Mouse (Mus musculus) stomach, postnatal 0 days (tissue): Measurements from ENCODE around the gene Rfc1. TPM values are rescaled to one million over a fixed set of nuclear protein-coding genes. Genes with fewer than 3 reads are reported as not detected.

ENCODE experiments used
- ATAC-seq: fragments of 200-750 bp; cut with Nextera tagmentation; 2 replicates; pipeline ENCODE4 v1.8.0; 2017; ENCODE audit not compliant: low FRiP score, low TSS enrichment
- DNase-seq: peaks from one replicate; pipeline ENCODE4 v3.0.0-alpha.2; 2016; ENCODE audit warnings: low spot score
- H3K27ac ChIP-seq: fragments of 300-500 bp; sonication (generic); replicated peaks from 2 replicates; pipeline ENCODE4 v1.5.1; 2014; ENCODE audit warnings: mild to moderate bottlenecking, control low read depth
- H3K27me3 ChIP-seq: fragments of 300-500 bp; sonication (generic); 2 replicates; pipeline ENCODE4 v1.6.1; 2014; ENCODE audit warnings: low read length; ENCODE audit not compliant: control insufficient read depth, insufficient read depth
- H3K36me3 ChIP-seq: fragments of 300-500 bp; sonication (generic); 2 replicates; pipeline ENCODE4 v1.6.1; 2014; ENCODE audit warnings: low read length, mixed read lengths; ENCODE audit not compliant: control insufficient read depth, insufficient read depth
- H3K4me1 ChIP-seq: fragments of 300-500 bp; sonication (generic); replicated peaks from 2 replicates; pipeline ENCODE4 v1.6.1; 2014; ENCODE audit warnings: antibody characterized with exemption; ENCODE audit not compliant: control insufficient read depth, insufficient read depth
- H3K4me2 ChIP-seq: fragments of 300-500 bp; sonication (generic); replicated peaks from 2 replicates; pipeline ENCODE4 v1.6.1; 2014; ENCODE audit warnings: low read depth, mild to moderate bottlenecking, control low read depth, moderate library complexity
- H3K4me3 ChIP-seq: fragments of 300-500 bp; sonication (generic); 2 replicates; pipeline ENCODE4 v1.5.1; 2014; ENCODE audit warnings: low read depth, low read length, control low read depth
- H3K9ac ChIP-seq: fragments of 300-500 bp; sonication (generic); 2 replicates; pipeline ENCODE4 v1.6.1; 2014; ENCODE audit warnings: mild to moderate bottlenecking, low read length, control low read depth, mixed read lengths
- H3K9me3 ChIP-seq: fragments of 300-500 bp; sonication (generic); 2 replicates; pipeline ENCODE4 v1.6.1; 2016; ENCODE audit warnings: low read length; ENCODE audit not compliant: control insufficient read depth
- CTCF ChIP-seq: IDR thresholded peaks from 2 replicates; pipeline ENCODE4 v1.5.1; 2016; ENCODE audit warnings: antibody characterized with exemption, low read depth, mild to moderate bottlenecking, moderate library complexity
- EP300 ChIP-seq: optimal IDR thresholded peaks from 2 replicates; pipeline ENCODE3; 2016; ENCODE audit warnings: antibody characterized with exemption
- WGBS: fragments of 180-500 bp; shearing (Covaris S2); extraction: QIAGEN DNeasy Blood & Tissue Kit; methylation state at CpG from one replicate; pipeline ENCODE4 v1.1.7; 2014; 5-methylcytosine and 5-hydroxymethylcytosine counted together
- polyA plus RNA-seq: library from polyadenylated mRNA; unstranded; fragments of >200 nt; fragmentation: Nextera tagmentation; extraction: Ambion mirVana; gene quantifications from 2 replicates; pipeline ENCODE4 v1.2.1, GENCODE M21; 2015

Gene Rfc1
- polyA plus RNA-seq: 32.5 and 43.7 TPM in 2 replicates

DNA sequence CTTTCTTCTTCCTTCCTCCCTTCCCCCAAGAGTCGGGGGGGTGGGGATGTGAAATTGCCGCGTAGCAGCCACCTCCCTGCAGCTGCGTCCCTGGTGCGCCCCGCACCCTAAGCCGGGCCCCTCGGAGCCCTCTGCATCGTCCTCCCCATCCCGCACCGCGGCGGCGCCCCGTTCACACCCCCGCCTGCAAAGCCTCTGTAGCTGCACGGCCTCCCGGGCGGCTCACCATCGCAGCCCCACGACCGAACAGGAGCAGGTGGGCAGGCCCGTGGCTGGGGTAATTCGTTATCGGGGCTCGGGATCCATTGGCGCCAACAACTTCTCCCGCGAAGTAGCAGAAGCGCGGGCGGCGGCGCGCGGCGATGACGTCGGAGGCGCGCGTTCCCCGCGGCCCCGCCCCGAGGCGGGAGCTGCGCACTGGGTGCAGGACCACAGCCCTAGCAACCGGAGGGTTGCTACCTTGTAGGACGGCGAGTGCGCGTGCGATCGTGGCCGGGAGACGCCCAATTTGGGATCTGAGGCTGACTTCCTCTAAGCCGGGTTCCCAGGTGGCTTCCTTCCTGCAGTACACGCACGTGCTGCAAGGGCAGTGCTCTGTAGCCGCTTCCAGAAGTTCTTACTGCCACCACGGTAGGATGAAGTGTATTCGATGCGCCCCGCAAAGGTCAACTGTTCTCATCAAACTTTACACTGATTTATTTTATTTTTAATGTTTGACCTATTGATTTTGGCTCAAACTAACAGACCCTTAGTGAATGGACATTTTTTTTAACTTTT, at the start of gene Rfc1:
Rfc1 (minus strand) TSS at position 373 of the 777 bp plus-strand sequence.
- peak within 1 kb of the TSS; percentile 92 for H3K9ac ChIP-seq
- H3K36me3 ChIP-seq: no peaks in the 10 kb centered on the region
- DNase-seq: peak; percentile 90
- H3K4me3 ChIP-seq: peak within 1 kb of the TSS; percentile 98
- peak within 1 kb of the TSS; percentile 81 for H3K27ac ChIP-seq
- no peaks in the 10 kb centered on the region for H3K4me1 ChIP-seq
- peak; percentile 97 for ATAC-seq
- peak within 1 kb of the TSS; percentile 80 for H3K4me2 ChIP-seq
- TF ChIP-seq CTCF: no peak
- no peak for TF ChIP-seq EP300
- no peaks in the 10 kb centered on the region for H3K9me3 ChIP-seq
- WGBS: under 1% methylated on average over 65 of the region's 65 CpGs
- no peaks in the 10 kb centered on the region for H3K27me3 ChIP-seq

- no peak overlapping the region for H3K4me3 ChIP-seq
- DNase-seq (no peak), ATAC-seq (no peak)
- no peaks in the 10 kb centered on the region for H3K27me3 ChIP-seq
- no peaks in the 10 kb centered on the region for H3K9me3 ChIP-seq
- no peak overlapping the region for H3K4me2 ChIP-seq
- no peaks in the 10 kb centered on the region for H3K36me3 ChIP-seq
- no peak overlapping the region for H3K9ac ChIP-seq
- 81% methylated on average over 7 of the region's 7 CpGs for WGBS
- TF ChIP-seq EP300 (no peak), CTCF (no peak)
- no peaks in the 10 kb centered on the region for H3K4me1 ChIP-seq
- H3K27ac ChIP-seq: no peak overlapping the region
Measured at GRCm38 (mm10) chr5:65374746-65375145, 39.3 kb upstream of the Rfc1 start.

DNA sequence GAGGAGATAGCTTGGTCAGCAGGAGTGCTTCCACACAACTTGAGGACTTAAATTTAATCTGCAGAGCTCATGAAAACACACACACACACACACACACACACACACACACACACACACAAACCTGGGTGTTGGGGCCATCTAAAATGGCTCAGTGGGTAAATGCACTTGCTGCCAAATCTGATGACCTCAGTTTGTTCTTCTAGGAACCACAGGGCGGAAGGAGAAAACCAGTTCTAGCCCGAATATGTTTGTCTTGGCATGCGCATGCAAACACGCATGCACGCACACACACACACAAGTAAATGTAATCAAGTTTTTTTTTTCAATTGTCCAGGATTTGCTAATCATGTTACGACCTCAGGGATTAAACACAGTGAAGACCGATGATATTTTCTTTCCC, 36.1 kb upstream of the Rfc1 start:
- Histone ChIP-seq H3K36me3 (no peaks in the 10 kb centered on the region), H3K9ac (no peak overlapping the region), H3K4me3 (no peak overlapping the region), H3K4me1 (no peaks in the 10 kb centered on the region), H3K27ac (no peak overlapping the region), H3K9me3 (no peaks in the 10 kb centered on the region), H3K4me2 (no peak overlapping the region), H3K27me3 (no peaks in the 10 kb centered on the region)
- DNase-seq: peak; percentile 44
- 85% methylated on average over 7 of the region's 7 CpGs for WGBS
- peak; percentile 64; the same call in 1 of the 2 replicates for ATAC-seq
- TF ChIP-seq CTCF (no peak), EP300 (no peak)

GRCm38 (mm10) chr5:65367837-65368236, 32.4 kb upstream of the Rfc1 start:
- Histone ChIP-seq H3K27me3 (no peaks in the 10 kb centered on the region), H3K4me1 (no peaks in the 10 kb centered on the region), H3K27ac (no peak overlapping the region), H3K4me3 (no peak overlapping the region), H3K9me3 (no peaks in the 10 kb centered on the region), H3K36me3 (no peaks in the 10 kb centered on the region), H3K4me2 (no peak overlapping the region), H3K9ac (no peak overlapping the region)
- ATAC-seq (no peak), DNase-seq (no peak)
- 58% methylated on average over 11 of the region's 11 CpGs for WGBS
- no peak for TF ChIP-seq CTCF
- no peak for TF ChIP-seq EP300

DNA sequence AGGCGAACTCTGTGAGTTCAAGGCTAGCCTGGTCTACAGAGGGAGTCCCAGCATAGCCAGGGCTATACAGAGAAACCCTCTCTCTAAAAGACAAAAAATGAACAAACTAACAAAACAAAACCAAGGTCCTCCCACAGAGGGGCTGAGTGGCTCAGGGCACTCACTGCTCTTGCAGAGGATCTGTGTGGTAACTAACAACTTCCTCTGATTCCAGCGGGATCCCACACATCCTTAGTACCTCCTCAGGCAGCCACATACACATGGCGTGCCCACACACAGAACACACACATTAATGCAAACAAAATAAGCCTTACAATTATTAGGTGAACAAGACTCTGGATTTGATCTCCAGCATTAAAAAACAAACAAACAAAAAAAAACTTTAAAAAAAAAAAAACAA, 22.3 kb upstream of the Rfc1 start:
- no peak overlapping the region for H3K27ac ChIP-seq
- no peak overlapping the region for H3K4me2 ChIP-seq
- no peaks in the 10 kb centered on the region for H3K4me1 ChIP-seq
- no peaks in the 10 kb centered on the region for H3K36me3 ChIP-seq
- H3K27me3 ChIP-seq: no peaks in the 10 kb centered on the region
- H3K9me3 ChIP-seq: no peaks in the 10 kb centered on the region
- no peak for TF ChIP-seq EP300
- TF ChIP-seq CTCF: no peak
- no peak for ATAC-seq
- no peak overlapping the region for H3K9ac ChIP-seq
- DNase-seq: no peak
- H3K4me3 ChIP-seq: no peak overlapping the region
- 78% methylated on average over 3 of the region's 3 CpGs for WGBS

DNA sequence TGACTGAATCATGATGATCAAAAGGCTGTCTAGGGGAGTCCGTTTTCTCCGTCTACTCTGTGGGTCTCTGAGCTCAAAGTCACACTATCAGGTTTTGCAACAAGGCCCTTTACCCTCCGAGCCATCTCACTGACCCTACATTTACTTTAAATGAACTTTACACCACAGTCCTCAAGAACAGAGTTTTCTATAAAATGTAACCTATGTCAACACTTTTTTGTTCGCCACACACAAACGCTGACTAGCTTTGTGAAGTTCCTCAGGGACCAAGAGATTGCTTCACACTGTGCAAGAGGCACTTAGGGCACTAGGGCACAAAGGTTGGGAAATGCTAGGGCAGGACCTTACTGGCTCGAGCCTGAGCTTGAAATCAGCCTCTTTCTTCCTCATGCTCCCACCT, 21.4 kb upstream of the Rfc1 start:
- Histone ChIP-seq H3K27me3 (no peaks in the 10 kb centered on the region), H3K27ac (no peak overlapping the region), H3K4me2 (no peak overlapping the region), H3K9ac (no peak overlapping the region), H3K36me3 (no peaks in the 10 kb centered on the region), H3K9me3 (no peaks in the 10 kb centered on the region), H3K4me3 (no peak overlapping the region), H3K4me1 (no peaks in the 10 kb centered on the region)
- no peak for ATAC-seq
- no peak for DNase-seq
- no peak for TF ChIP-seq EP300
- no peak for TF ChIP-seq CTCF
- WGBS: 64% methylated on average over 6 of the region's 6 CpGs
